Comparison of ENCODE assay signal across 9 mouse cellular contexts in the genomic region with DNA sequence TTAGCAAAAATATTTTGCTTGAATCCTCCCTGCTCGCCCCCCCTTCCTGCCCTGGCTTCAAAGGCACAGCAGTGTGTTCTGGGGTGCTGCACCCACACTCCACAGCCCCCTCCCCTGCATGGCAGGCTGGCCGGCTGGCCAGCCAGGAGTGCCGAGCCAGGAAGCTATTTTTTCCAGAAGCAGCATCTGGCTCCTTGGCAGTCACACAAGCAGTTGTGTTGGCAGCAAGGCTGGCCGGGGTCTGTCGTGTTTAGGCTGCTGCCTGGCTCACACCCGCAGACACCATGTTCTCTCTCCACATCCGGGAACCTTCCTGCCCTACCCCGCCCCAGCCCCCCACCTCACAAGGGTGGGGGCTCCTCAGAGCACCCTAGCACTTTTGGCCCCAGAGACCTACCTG.
A peak's percentile ranks its signal among the peaks of the same experiment; 100 is the strongest.
DNase-seq lines count a peak whose midpoint lies in the region; ATAC-seq and TF ChIP-seq lines count a peak whose summit lies in the region.
"Had no signal": no experiment of that assay in that cellular context is flagged by ENCODE, and none has a peak within 500 bp of the region (broad histone marks: within the 10 kb centered on the region; RNA-seq: fewer than 3 reads in every experiment).

No protein-coding gene starts in this region.

- ATAC-seq in midbrain, embryonic 14.5 days (ENCODE audit: low FRiP score, low TSS enrichment): 0 out of 2 replicates have a peak, but pooled peaks have one; percentile 28
- no peak for ATAC-seq in midbrain, embryonic 11.5 days (ENCODE audit: low FRiP score)

- no peak overlapping the region for H3K9ac ChIP-seq in midbrain, embryonic 14.5 days (replicated peaks; ENCODE audit: low read length)
- no peak overlapping the region for H3K9ac ChIP-seq in midbrain, embryonic 11.5 days (ENCODE audit: low read length)
- H3K9ac ChIP-seq: liver, embryonic 13.5 days had no signal

- TF ChIP-seq CTCF in left cerebral cortex, adult 2 months (IDR thresholded peaks at IDR 0.05): no peak

- DNase-seq in midbrain, embryonic 14.5 days: peak; percentile 23
- no peak for DNase-seq in midbrain, embryonic 11.5 days (ENCODE audit: low spot score, missing footprints)
- DNase-seq in heart, adult 9 months (ENCODE audit: low spot score in 2 of 2): peak; percentile 61 to 69
- peak; percentile 35 to 37 for DNase-seq in left cerebral cortex, adult 2 months (ENCODE audit: extremely low spot score in 1 of 2, low spot score in 2 of 2)
- DNase-seq in right cerebral cortex, adult 2 months (ENCODE audit: low spot score in 2 of 2): peak; percentile 37 to 63
- no peak for DNase-seq in adrenal gland, postnatal 25 days
- no peak for DNase-seq in adrenal gland, postnatal 14 days
- no peak for DNase-seq in embryo, embryonic 10.5 days (ENCODE audit: low spot score)
- DNase-seq: liver, embryonic 13.5 days had no signal

- no peaks in the 10 kb centered on the region for H3K4me1 ChIP-seq in midbrain, embryonic 14.5 days (ENCODE audit: control insufficient read depth, insufficient read depth, low read length)
- H3K4me1 ChIP-seq in midbrain, embryonic 11.5 days (ENCODE audit: control insufficient read depth, insufficient read depth, low read length): peaks cover 6% of the 10 kb centered on the region
- H3K4me1 ChIP-seq: liver, embryonic 13.5 days had no signal

- H3K27me3 ChIP-seq in midbrain, embryonic 14.5 days (ENCODE audit: control insufficient read depth, insufficient read depth, low read length): no peaks in the 10 kb centered on the region
- H3K27me3 ChIP-seq in midbrain, embryonic 11.5 days (ENCODE audit: control insufficient read depth, insufficient read depth, low read length): no peaks in the 10 kb centered on the region

- intact Hi-C loops in left cerebral cortex, adult 2 months (cut with DNase I): loop anchor here (5.0 kb wide), 1 partner anchor 72 kb away; a partner anchor contains a TSS

- WGBS in midbrain, embryonic 14.5 days: 70% methylated on average over 8 of the region's 8 CpGs
- WGBS in midbrain, embryonic 11.5 days: 69% methylated on average over 8 of the region's 8 CpGs

- H3K27ac ChIP-seq in midbrain, embryonic 14.5 days (replicated peaks; ENCODE audit: low read depth, low read length): no peak overlapping the region
- H3K27ac ChIP-seq in midbrain, embryonic 11.5 days (ENCODE audit: low read depth, low read length): no peak overlapping the region
- no peak overlapping the region for H3K27ac ChIP-seq in left cerebral cortex, adult 2 months
- H3K27ac ChIP-seq: liver, embryonic 13.5 days had no signal

- H3K4me2 ChIP-seq in midbrain, embryonic 14.5 days (ENCODE audit: low read length): no peak overlapping the region
- no peak overlapping the region for H3K4me2 ChIP-seq in midbrain, embryonic 11.5 days
- H3K4me2 ChIP-seq: liver, embryonic 13.5 days had no signal

- no peak overlapping the region for H3K4me3 ChIP-seq in midbrain, embryonic 14.5 days (replicated peaks; ENCODE audit: low read depth, low read length)
- no peak overlapping the region for H3K4me3 ChIP-seq in midbrain, embryonic 11.5 days (ENCODE audit: low read depth, low read length)
- no peak overlapping the region for H3K4me3 ChIP-seq in left cerebral cortex, adult 2 months
- H3K4me3 ChIP-seq: liver, embryonic 13.5 days had no signal

- no peaks in the 10 kb centered on the region for H3K36me3 ChIP-seq in midbrain, embryonic 14.5 days (ENCODE audit: control insufficient read depth, insufficient read depth, low read length)
- H3K36me3 ChIP-seq in midbrain, embryonic 11.5 days (ENCODE audit: control insufficient read depth, insufficient read depth, low read length): no peaks in the 10 kb centered on the region
- H3K36me3 ChIP-seq: liver, embryonic 13.5 days had no signal

- H3K9me3 ChIP-seq in midbrain, embryonic 14.5 days (ENCODE audit: control insufficient read depth, low read length): no peaks in the 10 kb centered on the region
- H3K9me3 ChIP-seq in midbrain, embryonic 11.5 days (ENCODE audit: control insufficient read depth, low read length): no peaks in the 10 kb centered on the region
- H3K9me3 ChIP-seq: liver, embryonic 13.5 days had no signal

Comparison
In these comparisons a context has a peak if more than half of its experiments do, and no peak if none do; other contexts are left out.
1. DNase-seq: peak in midbrain, embryonic 14.5 days (single experiment), heart, adult 9 months (2 of 2), left cerebral cortex, adult 2 months (2 of 2) and right cerebral cortex, adult 2 months (2 of 2); none in midbrain, embryonic 11.5 days (single experiment), adrenal gland, postnatal 25 days (single experiment), adrenal gland, postnatal 14 days (single experiment) and embryo, embryonic 10.5 days (single experiment).